Mouse (Mus musculus) right cerebral cortex, postnatal 4 days (tissue): ENCODE measurements around the gene Nkx2-5.

Experiments
- DNase-seq: peaks from one replicate; pipeline ENCODE4 v3.0.0-alpha.2; 2022

Gene Nkx2-5

GRCm38 (mm10) chr17:26849746-26850357 lies 5.0 kb upstream of the Nkx2-5 start:
- no peak for DNase-seq

- no peak for DNase-seq
These were observed 4.4 kb upstream of the Nkx2-5 start for GRCm38 (mm10) chr17:26849106-26849745.

- DNase-seq = no peak
These were observed 3.4 kb upstream of the Nkx2-5 start for GRCm38 (mm10) chr17:26848236-26848635.

- no peak for DNase-seq
These were observed 3.0 kb upstream of the Nkx2-5 start for GRCm38 (mm10) chr17:26847801-26848200.

- DNase-seq = no peak
These were observed 1.6 kb upstream of the Nkx2-5 start for GRCm38 (mm10) chr17:26846411-26846810.

- DNase-seq = no peak
These were observed 591 bp upstream of the Nkx2-5 start for GRCm38 (mm10) chr17:26845149-26846050.

- no peak for DNase-seq
These were observed 398 bp downstream of the Nkx2-5 start for GRCm38 (mm10) chr17:26844371-26844851.

GRCm38 (mm10) chr17:26843696-26844236 lies 1.0 kb downstream of the Nkx2-5 start:
- no peak for DNase-seq

- DNase-seq = no peak
These were observed 1.6 kb downstream of the Nkx2-5 start for GRCm38 (mm10) chr17:26843229-26843567.

- no peak for DNase-seq
These were observed 2.2 kb downstream of the Nkx2-5 start for GRCm38 (mm10) chr17:26842431-26843228.

- DNase-seq = no peak
These were observed 2.8 kb downstream of the Nkx2-5 start for GRCm38 (mm10) chr17:26841981-26842380.

GRCm38 (mm10) chr17:26840922-26841731 lies 3.7 kb downstream of the Nkx2-5 start:
- no peak for DNase-seq

- DNase-seq = no peak
These were observed 4.4 kb downstream of the Nkx2-5 start for GRCm38 (mm10) chr17:26840439-26840780.

- DNase-seq = no peak
These were observed 4.9 kb downstream of the Nkx2-5 start for GRCm38 (mm10) chr17:26839718-26840438.

GRCm38 (mm10) chr17:26838911-26839717 lies 5.7 kb downstream of the Nkx2-5 start:
- DNase-seq = no peak

GRCm38 (mm10) chr17:26838191-26838910 lies 6.5 kb downstream of the Nkx2-5 start:
- no peak for DNase-seq

- DNase-seq = no peak
These were observed 7.2 kb downstream of the Nkx2-5 start for GRCm38 (mm10) chr17:26837546-26837985.

GRCm38 (mm10) chr17:26836786-26837545 lies 7.8 kb downstream of the Nkx2-5 start:
- DNase-seq = no peak

- no peak for DNase-seq
These were observed 8.4 kb downstream of the Nkx2-5 start for GRCm38 (mm10) chr17:26836377-26836776.
